In the genomic region with DNA sequence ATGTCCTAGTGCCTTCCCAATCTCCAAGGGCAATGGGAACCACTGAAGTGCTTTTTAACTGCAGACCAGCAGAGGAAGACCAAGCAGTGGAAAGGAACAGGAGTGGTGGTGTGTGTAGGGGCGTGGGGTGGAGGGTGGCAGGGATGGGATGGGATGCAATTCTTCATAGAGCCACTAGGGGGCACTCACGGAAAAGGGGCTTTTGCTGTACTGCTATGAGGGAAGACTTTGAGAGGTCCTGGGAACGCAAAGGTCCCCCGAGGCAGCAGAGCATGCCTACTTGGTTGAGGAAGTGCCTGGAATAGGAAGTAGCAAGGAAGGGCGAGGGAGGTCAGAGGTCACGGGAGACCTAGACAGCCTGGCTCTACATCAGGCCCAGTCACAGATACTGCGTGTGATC, we compare ENCODE assay signal across 13 mouse cellular contexts.
A peak's percentile ranks its signal among the peaks of the same experiment; 100 is the strongest.
DNase-seq lines count a peak whose midpoint lies in the region; TF ChIP-seq lines count a peak whose summit lies in the region.
"Had no signal": no experiment of that assay in that cellular context is flagged by ENCODE, and none has a peak within 500 bp of the region (broad histone marks: within the 10 kb centered on the region; RNA-seq: fewer than 3 reads in every experiment).

No protein-coding gene starts in this region.

- H3K9ac ChIP-seq in liver, adult 2 months (ENCODE audit: low read depth, low read length): no peak overlapping the region
- H3K9ac ChIP-seq in CH12.LX (ENCODE audit: insufficient read depth, low read depth): no peak overlapping the region
- H3K9ac ChIP-seq: embryonic facial prominence, embryonic 15.5 days; heart, embryonic 13.5 days; liver, embryonic 13.5 days; stomach, embryonic 15.5 days had no signal

- no peak for DNase-seq in liver, adult 2 months (ENCODE audit: extremely low read depth, low read depth, low spot score)
- no peak for DNase-seq in liver
- peak; percentile 34 for DNase-seq in CH12.LX (ENCODE audit: extremely low read depth)
- peak; percentile 67 for DNase-seq in R1 (ENCODE audit: low read depth, low spot score)
- peak; percentile 43 for DNase-seq in retina, embryonic 14.5 days (ENCODE audit: low spot score)
- DNase-seq in kidney, adult 9 months: no peak
- DNase-seq in gastrocnemius, adult 8-10 months (ENCODE audit: low spot score in 2 of 2): no peak
- DNase-seq: adrenal gland, postnatal 25 days; kidney, adult 18-20 months; liver, embryonic 13.5 days had no signal

- H3K4me1 ChIP-seq in liver, adult 2 months (ENCODE audit: control insufficient read depth, insufficient read depth, low read length): peaks cover 3% of the 10 kb centered on the region; the same call in 1 of the 2 replicates
- H3K4me1 ChIP-seq in CH12.LX (ENCODE audit: control insufficient read depth in 1 of 2, insufficient read depth in 2 of 2): peaks cover 7 to 19% of the 10 kb centered on the region in 2 experiments
- H3K4me1 ChIP-seq: liver, embryonic 13.5 days had no signal

- TF ChIP-seq CTCF in liver, adult 2 months (IDR thresholded peaks at IDR 0.05; ENCODE audit: low read depth, low read length): peak; percentile 82
- peak; percentile 78 to 93 for TF ChIP-seq CTCF in CH12.LX (conservative IDR thresholded peaks at IDR 0.05 in 1 of 2, IDR thresholded peaks at IDR 0.05 in 1 of 2; ENCODE audit: low read depth in 2 of 2, low read length in 2 of 2)

- H3K4me2 ChIP-seq in CH12.LX (ENCODE audit: insufficient read depth, low read depth, poor library complexity, severe bottlenecking): no peak overlapping the region
- H3K4me2 ChIP-seq: embryonic facial prominence, embryonic 15.5 days; heart, embryonic 13.5 days; liver, embryonic 13.5 days; stomach, embryonic 15.5 days had no signal

- H3K9me3 ChIP-seq in CH12.LX (replicated peaks; ENCODE audit: low read length): no peaks in the 10 kb centered on the region
- H3K9me3 ChIP-seq: embryonic facial prominence, embryonic 15.5 days; heart, embryonic 13.5 days; liver, embryonic 13.5 days; stomach, embryonic 15.5 days had no signal

- in situ Hi-C loops in CH12.LX (cut with MboI; ENCODE audit: low pct_ligation_motif_present, low pct_unique_long_range_greater_than_20kb, low sequenced_read_pairs): loop anchor here (10.0 kb wide), 1 partner anchor 51 kb away; no protein-coding TSS in a partner anchor

- no peak for TF ChIP-seq POLR2A in liver, adult 2 months (IDR thresholded peaks at IDR 0.05; ENCODE audit: extremely low read depth, insufficient read depth, low read length)
- no peak for TF ChIP-seq POLR2A in CH12.LX (IDR thresholded peaks at IDR 0.05; ENCODE audit: low read depth, low read length)

- no peak for TF ChIP-seq EP300 in CH12.LX (IDR thresholded peaks at IDR 0.05; ENCODE audit: low read length)

- 56% methylated on average over 7 of the region's 7 CpGs for WGBS in liver, adult 2 months

- no peaks in the 10 kb centered on the region for H3K79me2 ChIP-seq in liver, adult 2 months (ENCODE audit: control insufficient read depth, insufficient read depth, low read length)
- no peaks in the 10 kb centered on the region for H3K79me2 ChIP-seq in CH12.LX (replicated peaks; ENCODE audit: control insufficient read depth, extremely low read depth, insufficient read depth, poor library complexity, severe bottlenecking)

- H3K27ac ChIP-seq in liver, adult 2 months (replicated peaks; ENCODE audit: insufficient read depth, low read depth, low read length): no peak overlapping the region
- no peak overlapping the region for H3K27ac ChIP-seq in CH12.LX (ENCODE audit: insufficient read depth, low read depth)
- H3K27ac ChIP-seq: embryonic facial prominence, embryonic 15.5 days; heart, embryonic 13.5 days; liver, embryonic 13.5 days; stomach, embryonic 15.5 days had no signal

- dilution Hi-C loops in CH12.LX (cut with MboI; ENCODE audit: extremely low pct_ligation_motif_present, extremely low pct_unique_long_range_greater_than_20kb, low sequenced_read_pairs): no loop called here

- peak; percentile 56 for TF ChIP-seq RAD21 in CH12.LX (IDR thresholded peaks at IDR 0.05; ENCODE audit: low read depth, low read length)

- H3K4me3 ChIP-seq in liver, adult 2 months (ENCODE audit: insufficient read depth, low read depth, low read length): no peak overlapping the region
- H3K4me3 ChIP-seq in CH12.LX (replicated peaks in 1 of 3; ENCODE audit: low read depth in 2 of 3, low read length in 2 of 3, poor library complexity in 1 of 3): no peak overlapping the region
- H3K4me3 ChIP-seq: embryonic facial prominence, embryonic 15.5 days; heart, embryonic 13.5 days; liver, embryonic 13.5 days; stomach, embryonic 15.5 days had no signal

- H3K36me3 ChIP-seq in liver, adult 2 months (ENCODE audit: control insufficient read depth, insufficient read depth, low read length): no peaks in the 10 kb centered on the region
- H3K36me3 ChIP-seq in CH12.LX (replicated peaks in 1 of 2; ENCODE audit: control insufficient read depth in 1 of 2, insufficient read depth in 1 of 2, low read length in 1 of 2): no peaks in the 10 kb centered on the region
- H3K36me3 ChIP-seq: embryonic facial prominence, embryonic 15.5 days; heart, embryonic 13.5 days; liver, embryonic 13.5 days; stomach, embryonic 15.5 days had no signal

- H3K27me3 ChIP-seq in liver, adult 2 months (ENCODE audit: control insufficient read depth, insufficient read depth, low read length): no peaks in the 10 kb centered on the region
- peaks cover 82% of the 10 kb centered on the region for H3K27me3 ChIP-seq in CH12.LX (replicated peaks)

TF ChIP-seq in CH12.LX, 34 proteins besides CTCF, POLR2A, EP300 and RAD21:
- TF ChIP-seq MAFK (IDR thresholded peaks at IDR 0.05; ENCODE audit: insufficient replicate concordance, low read length): no peak
- TF ChIP-seq SMC3 (IDR thresholded peaks at IDR 0.05; ENCODE audit: low read depth, low read length): peak; percentile 64
TF ChIP-seq in CH12.LX: peak in this region for 1.

Comparison
In these comparisons a context has a peak if more than half of its experiments do, and no peak if none do; other contexts are left out.
1. DNase-seq: peak in CH12.LX (single experiment), R1 (single experiment) and retina, embryonic 14.5 days (single experiment); none in liver, adult 2 months (single experiment), liver (single experiment), kidney, adult 9 months (single experiment) and gastrocnemius, adult 8-10 months (0 of 2).